Mouse (Mus musculus) heart, postnatal 0 days (tissue): ENCODE data around the gene Tnfsf11. TPM values are rescaled to one million over a fixed set of nuclear protein-coding genes. Genes with fewer than 3 reads are reported as not detected.

Experiments used
- ATAC-seq: fragments of 200-750 bp; cut with Nextera tagmentation; 2 replicates; pipeline ENCODE4 v1.8.0; 2017; ENCODE audit warnings: low read depth, moderate number of reproducible peaks, moderate library complexity; ENCODE audit not compliant: insufficient read depth
- DNase-seq: peaks from one replicate; pipeline ENCODE4 v3.0.0-alpha.2; 2016; ENCODE audit warnings: low spot score
- H3K27ac ChIP-seq: fragments of 300-500 bp; sonication (generic); 2 replicates; pipeline ENCODE4 v1.5.1; 2014; ENCODE audit warnings: low read depth, mild to moderate bottlenecking
- H3K27me3 ChIP-seq: fragments of 300-500 bp; sonication (generic); 2 replicates; pipeline ENCODE4 v1.6.1; 2014; ENCODE audit warnings: low read length, mixed read lengths; ENCODE audit not compliant: control insufficient read depth, insufficient read depth
- H3K36me3 ChIP-seq: fragments of 300-500 bp; sonication (generic); replicated peaks from 2 replicates; pipeline ENCODE4 v1.6.1; 2014; ENCODE audit warnings: low read length, mixed read lengths; ENCODE audit not compliant: control insufficient read depth, insufficient read depth
- H3K4me1 ChIP-seq: fragments of 300-500 bp; sonication (generic); 2 replicates; pipeline ENCODE4 v1.6.1; 2014; ENCODE audit warnings: antibody characterized with exemption; ENCODE audit not compliant: control insufficient read depth, insufficient read depth
- H3K4me2 ChIP-seq: fragments of 300-500 bp; sonication (generic); 2 replicates; pipeline ENCODE4 v1.6.1; 2014; ENCODE audit warnings: low read depth, mild to moderate bottlenecking, low read length, moderate library complexity
- H3K4me3 ChIP-seq: fragments of 300-500 bp; sonication (generic); 2 replicates; pipeline ENCODE4 v1.5.1; 2014; ENCODE audit warnings: low read depth, low read length
- H3K9ac ChIP-seq: fragments of 300-500 bp; sonication (generic); replicated peaks from 2 replicates; pipeline ENCODE4 v1.6.1; 2014; ENCODE audit warnings: low read depth, low read length, mixed read lengths
- H3K9me3 ChIP-seq: fragments of 300-500 bp; sonication (generic); replicated peaks from 2 replicates; pipeline ENCODE4 v1.6.1; 2016; ENCODE audit warnings: low read length; ENCODE audit not compliant: control insufficient read depth
- CTCF ChIP-seq: IDR thresholded peaks from 2 replicates; pipeline ENCODE4 v1.5.1; 2016; ENCODE audit warnings: antibody characterized with exemption, control low read depth, low read depth
- EP300 ChIP-seq: IDR thresholded peaks from 2 replicates; pipeline ENCODE4 v1.6.1; 2016; ENCODE audit warnings: antibody characterized with exemption, low read depth
- WGBS: fragments of 180-500 bp; shearing (Covaris S2); extraction: QIAGEN DNeasy Blood & Tissue Kit; methylation state at CpG from one replicate; pipeline ENCODE4 v1.1.7; 2014; 5-methylcytosine and 5-hydroxymethylcytosine counted together
- microRNA-seq: library from miRNA; unstranded; fragments of <30 nt; microRNA quantifications from one replicate; pipeline ENCODE4, GENCODE M21; 2016
- polyA plus RNA-seq: library from polyadenylated mRNA; unstranded; fragments of >200 nt; fragmentation: Nextera tagmentation; extraction: Ambion mirVana; gene quantifications from 2 replicates; pipeline ENCODE4 v1.2.1, GENCODE M21; 2015
- total RNA-seq: library from RNA; depleted of rRNA; stranded (reverse); fragments of >200 nt; gene quantifications from 2 replicates; pipeline ENCODE4 v1.2.3, GENCODE M21; 2014; ENCODE audit warnings: low replicate concordance; rRNA removed

Gene Tnfsf11
- total and polyA plus RNA-seq, 2 experiments from 2014 or later = 0.05 TPM; not detected in 1

DNA sequence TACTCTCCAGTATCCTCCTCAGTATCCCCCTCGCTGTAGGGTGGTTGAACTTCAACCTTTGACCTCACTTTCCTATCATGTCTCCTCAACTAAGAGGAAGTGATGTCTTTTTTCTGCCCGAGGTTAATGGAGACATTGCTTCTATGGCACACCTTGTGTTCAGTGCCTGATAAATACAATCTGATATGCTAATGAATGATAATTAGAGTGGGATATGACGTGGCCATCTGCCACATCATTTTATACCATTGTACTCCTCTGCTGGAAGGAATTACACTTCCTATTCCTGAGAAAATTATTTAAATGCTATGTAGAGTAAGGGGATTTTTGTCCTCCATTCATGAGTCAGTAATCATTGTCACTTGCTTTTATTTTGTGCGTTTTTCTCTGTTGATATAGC lies 78.8 kb downstream of the Tnfsf11 start:
- no peak overlapping the region for H3K4me2 ChIP-seq
- DNase-seq (no peak), ATAC-seq (no peak)
- H3K27me3 ChIP-seq = no peaks in the 10 kb centered on the region
- no peak overlapping the region for H3K9ac ChIP-seq
- TF ChIP-seq CTCF (no peak), EP300 (no peak)
- no peak overlapping the region for H3K4me3 ChIP-seq
- WGBS = 58% methylated on average over 4 of the region's 4 CpGs
- no peaks in the 10 kb centered on the region for H3K36me3 ChIP-seq
- H3K4me1 ChIP-seq = no peaks in the 10 kb centered on the region
- H3K27ac ChIP-seq = no peak overlapping the region
- H3K9me3 ChIP-seq = no peaks in the 10 kb centered on the region

Small RNAs within 50 kb of the gene (microRNA-seq; reads per million reads assigned to microRNA genes)
- gene Gm23652 = not detected

Other genes with a start within 250 kb of the Tnfsf11 start
- gene Fam216b, start 219.0 kb downstream of the Tnfsf11 start, total RNA-seq = not detected in 2 replicates
- gene Fam216b, start 219.0 kb downstream of the Tnfsf11 start, polyA plus RNA-seq = 0.42 and 0.63 TPM in 2 replicates
- gene Akap11, start 228.8 kb upstream of the Tnfsf11 start, total RNA-seq = 23.8 and 24.1 TPM in 2 replicates
- 8.9 and 9.2 TPM in 2 replicates for gene Akap11, start 228.8 kb upstream of the Tnfsf11 start, polyA plus RNA-seq